Comparison of ENCODE assay signal across 8 mouse cellular contexts in genomic region chr8:83609547-83610180, GRCm38 (mm10). TPM values are rescaled to one million over a fixed set of nuclear protein-coding genes. Genes with fewer than 3 reads are reported as not detected.
DNase-seq lines count a peak whose midpoint lies in the region; ATAC-seq and TF ChIP-seq lines count a peak whose summit lies in the region.

No protein-coding gene starts in this region.

- 91% methylated on average over 10 of the region's 10 CpGs for WGBS in kidney, embryonic 15.5 days
- 69% methylated on average over 10 of the region's 10 CpGs for WGBS in bone marrow, adult 2 months
- whole genome bisulfite sequencing in hindbrain, embryonic 13.5 days: 97% methylated on average over 10 of the region's 10 CpGs
- WGBS in midbrain, embryonic 14.5 days: 97% methylated on average over 10 of the region's 10 CpGs

- H3K4me2 ChIP-seq in kidney, embryonic 15.5 days: peak overlapping the region; percentile 73
- peak overlapping the region; percentile 90 for H3K4me2 ChIP-seq in hindbrain, embryonic 13.5 days
- H3K4me2 ChIP-seq in midbrain, embryonic 14.5 days (ENCODE audit: low read length): peak overlapping the region; percentile 61

- peak overlapping the region; percentile 78 for H3K4me3 ChIP-seq in kidney, embryonic 15.5 days (replicated peaks)
- peak overlapping the region; percentile 79 for H3K4me3 ChIP-seq in bone marrow, adult 2 months (replicated peaks; ENCODE audit: control insufficient read depth, low read depth, low read length)
- H3K4me3 ChIP-seq in hindbrain, embryonic 13.5 days: peak overlapping the region; percentile 75
- peak overlapping the region; percentile 74 for H3K4me3 ChIP-seq in midbrain, embryonic 14.5 days (replicated peaks; ENCODE audit: low read depth, low read length)

- no peak for DNase-seq in kidney, adult 8-10 months
- DNase-seq in midbrain, embryonic 14.5 days: no peak
- DNase-seq in adrenal gland, adult 8-10 months: no peak
- no peak for DNase-seq in adipocyte (ENCODE audit: low spot score)
- no peak for DNase-seq in MN1 (ENCODE audit: low spot score)

- H3K4me1 ChIP-seq in kidney, embryonic 15.5 days: peaks cover 26% of the 10 kb centered on the region
- peaks cover 5% of the 10 kb centered on the region for H3K4me1 ChIP-seq in bone marrow, adult 2 months (ENCODE audit: control insufficient read depth, insufficient read depth, low read length)
- peaks cover 33% of the 10 kb centered on the region for H3K4me1 ChIP-seq in hindbrain, embryonic 13.5 days (replicated peaks)
- H3K4me1 ChIP-seq in midbrain, embryonic 14.5 days (ENCODE audit: control insufficient read depth, insufficient read depth, low read length): peaks cover 17% of the 10 kb centered on the region

- TF ChIP-seq POLR2A in bone marrow, adult 2 months (IDR thresholded peaks at IDR 0.05; ENCODE audit: borderline replicate concordance, control insufficient read depth, low read depth, low read length): no peak

- no peaks in the 10 kb centered on the region for H3K27me3 ChIP-seq in kidney, embryonic 15.5 days
- no peaks in the 10 kb centered on the region for H3K27me3 ChIP-seq in hindbrain, embryonic 13.5 days
- H3K27me3 ChIP-seq in midbrain, embryonic 14.5 days (ENCODE audit: control insufficient read depth, insufficient read depth, low read length): no peaks in the 10 kb centered on the region

- TF ChIP-seq CTCF in bone marrow, adult 2 months (IDR thresholded peaks at IDR 0.05; ENCODE audit: control insufficient read depth, insufficient read depth, low read length): no peak

- no peak for ATAC-seq in kidney, embryonic 15.5 days (replicated peaks; ENCODE audit: low FRiP score)
- ATAC-seq in hindbrain, embryonic 13.5 days (ENCODE audit: low FRiP score): no peak
- ATAC-seq in midbrain, embryonic 14.5 days (ENCODE audit: low FRiP score, low TSS enrichment): no peak

- no peak overlapping the region for H3K27ac ChIP-seq in kidney, embryonic 15.5 days
- H3K27ac ChIP-seq in bone marrow, adult 2 months (ENCODE audit: control insufficient read depth, insufficient read depth, low read depth, low read length, poor library complexity): no peak overlapping the region
- no peak overlapping the region for H3K27ac ChIP-seq in hindbrain, embryonic 13.5 days
- no peak overlapping the region for H3K27ac ChIP-seq in midbrain, embryonic 14.5 days (replicated peaks; ENCODE audit: low read depth, low read length)

- H3K36me3 ChIP-seq in kidney, embryonic 15.5 days: peaks cover 47% of the 10 kb centered on the region
- H3K36me3 ChIP-seq in hindbrain, embryonic 13.5 days: peaks cover 47% of the 10 kb centered on the region
- peaks cover 46% of the 10 kb centered on the region for H3K36me3 ChIP-seq in midbrain, embryonic 14.5 days (ENCODE audit: control insufficient read depth, insufficient read depth, low read length)

- H3K9me3 ChIP-seq in kidney, embryonic 15.5 days (replicated peaks): no peaks in the 10 kb centered on the region
- H3K9me3 ChIP-seq in hindbrain, embryonic 13.5 days: no peaks in the 10 kb centered on the region
- H3K9me3 ChIP-seq in midbrain, embryonic 14.5 days (ENCODE audit: control insufficient read depth, low read length): no peaks in the 10 kb centered on the region

- peak overlapping the region; percentile 78 for H3K9ac ChIP-seq in kidney, embryonic 15.5 days
- H3K9ac ChIP-seq in hindbrain, embryonic 13.5 days: peak overlapping the region; percentile 89
- H3K9ac ChIP-seq in midbrain, embryonic 14.5 days (replicated peaks; ENCODE audit: low read length): peak overlapping the region; percentile 80; the same call in 1 of the 2 replicates

RNA-seq across cellular contexts. Expression of gene Dnajb1, which starts 1.7 kb away (rescaled TPM):
- 59.1 and 60.4 TPM in 2 replicates for polyA plus RNA-seq in kidney, embryonic 15.5 days (2015; fragmentation: Nextera tagmentation; extraction: Ambion mirVana)
- polyA plus RNA-seq in bone marrow, adult 2 months (2011; ENCODE audit: insufficient read depth, insufficient read length, low replicate concordance, missing spikeins): 23.8 and 23.9 TPM in 2 replicates
- polyA plus RNA-seq in hindbrain, embryonic 13.5 days (2015; fragmentation: Nextera tagmentation; extraction: Ambion mirVana): 54.1 and 54.2 TPM in 2 replicates
- polyA plus RNA-seq in midbrain, embryonic 14.5 days (2014; fragmentation: Nextera tagmentation; extraction: Ambion mirVana): 46.2 TPM in 2 replicates
- total RNA-seq in adrenal gland, adult 8-10 months (2022): 10 to 100 TPM; 25.6 to 40.4 (median 25.8) TPM

RNA-seq across cellular contexts. Expression of gene Tecr, which starts 1.9 kb away (rescaled TPM):
- 577 and 605 TPM in 2 replicates for polyA plus RNA-seq in kidney, embryonic 15.5 days (2015; fragmentation: Nextera tagmentation; extraction: Ambion mirVana)
- 136 and 233 TPM in 2 replicates for polyA plus RNA-seq in bone marrow, adult 2 months (2011; ENCODE audit: insufficient read depth, insufficient read length, low replicate concordance, missing spikeins)
- polyA plus RNA-seq in hindbrain, embryonic 13.5 days (2015; fragmentation: Nextera tagmentation; extraction: Ambion mirVana): 998 and 1,025 TPM in 2 replicates
- polyA plus RNA-seq in midbrain, embryonic 14.5 days (2014; fragmentation: Nextera tagmentation; extraction: Ambion mirVana): 987 and 1,278 TPM in 2 replicates
- total RNA-seq in adrenal gland, adult 8-10 months (2022): 100 to 1,000 TPM; 432 to 499 (median 449) TPM

RNA-seq across cellular contexts. Expression of gene Gipc1, which starts 42.8 kb away (rescaled TPM):
- polyA plus RNA-seq in kidney, embryonic 15.5 days (2015; fragmentation: Nextera tagmentation; extraction: Ambion mirVana): 220 and 221 TPM in 2 replicates
- 14.8 and 17.3 TPM in 2 replicates for polyA plus RNA-seq in bone marrow, adult 2 months (2011; ENCODE audit: insufficient read depth, insufficient read length, low replicate concordance, missing spikeins)
- polyA plus RNA-seq in hindbrain, embryonic 13.5 days (2015; fragmentation: Nextera tagmentation; extraction: Ambion mirVana): 155 and 159 TPM in 2 replicates
- 106 and 116 TPM in 2 replicates for polyA plus RNA-seq in midbrain, embryonic 14.5 days (2014; fragmentation: Nextera tagmentation; extraction: Ambion mirVana)
- 10 to 100 TPM; 35.1 to 48.0 (median 40.1) TPM for total RNA-seq in adrenal gland, adult 8-10 months (2022)

RNA-seq across cellular contexts. Expression of gene Ndufb7, which starts 43.2 kb away (rescaled TPM):
- 344 and 353 TPM in 2 replicates for polyA plus RNA-seq in kidney, embryonic 15.5 days (2015; fragmentation: Nextera tagmentation; extraction: Ambion mirVana)
- 240 and 480 TPM in 2 replicates for polyA plus RNA-seq in bone marrow, adult 2 months (2011; ENCODE audit: insufficient read depth, insufficient read length, low replicate concordance, missing spikeins)
- 375 and 381 TPM in 2 replicates for polyA plus RNA-seq in hindbrain, embryonic 13.5 days (2015; fragmentation: Nextera tagmentation; extraction: Ambion mirVana)
- polyA plus RNA-seq in midbrain, embryonic 14.5 days (2014; fragmentation: Nextera tagmentation; extraction: Ambion mirVana): 346 and 405 TPM in 2 replicates
- 100 to 1,000 TPM; 160 to 240 (median 171) TPM for total RNA-seq in adrenal gland, adult 8-10 months (2022)

RNA-seq across cellular contexts. Expression of gene Ptger1, which starts 56.8 kb away (rescaled TPM):
- 2.4 and 2.9 TPM in 2 replicates for polyA plus RNA-seq in kidney, embryonic 15.5 days (2015; fragmentation: Nextera tagmentation; extraction: Ambion mirVana)
- polyA plus RNA-seq in bone marrow, adult 2 months (2011; ENCODE audit: insufficient read depth, insufficient read length, low replicate concordance, missing spikeins): 0.41 and 0.57 TPM in 2 replicates
- polyA plus RNA-seq in hindbrain, embryonic 13.5 days (2015; fragmentation: Nextera tagmentation; extraction: Ambion mirVana): 0.38 and 0.70 TPM in 2 replicates
- 0.72 and 1.3 TPM in 2 replicates for polyA plus RNA-seq in midbrain, embryonic 14.5 days (2014; fragmentation: Nextera tagmentation; extraction: Ambion mirVana)
- 1 to 10 TPM in 2 of 4 experiments, under 1 TPM in 2; 0.77 to 1.4 (median 1.1) TPM for total RNA-seq in adrenal gland, adult 8-10 months (2022)
